In genomic region chr9:51979301-51979700, GRCm38 (mm10) we compare ENCODE assay signal across 21 mouse cellular contexts. TPM values are rescaled to one million over a fixed set of nuclear protein-coding genes. Genes with fewer than 3 reads are reported as not detected.
DNase-seq lines count a peak whose midpoint lies in the region; ATAC-seq and TF ChIP-seq lines count a peak whose summit lies in the region.
"Had no signal": no experiment of that assay in that cellular context is flagged by ENCODE, and none has a peak within 500 bp of the region (broad histone marks: within the 10 kb centered on the region; RNA-seq: fewer than 3 reads in every experiment).

No protein-coding gene starts in this region.

- WGBS in heart, embryonic 10.5 days, result 90% methylated on average over 6 of the region's 6 CpGs
- 92% methylated on average over 6 of the region's 6 CpGs for WGBS in stomach, postnatal 0 days

- H3K36me3 ChIP-seq in heart, embryonic 10.5 days, result no peaks in the 10 kb centered on the region
- no peaks in the 10 kb centered on the region for H3K36me3 ChIP-seq in E14TG2a.4 (ENCODE audit: insufficient read depth, low read length)
- H3K36me3 ChIP-seq in stomach, postnatal 0 days (ENCODE audit: control insufficient read depth, insufficient read depth, low read length), result no peaks in the 10 kb centered on the region
- H3K36me3 ChIP-seq: G1E had no signal

- no peak overlapping the region for H3K9ac ChIP-seq in stomach, postnatal 0 days (ENCODE audit: low read length)

- no peak overlapping the region for H3K4me2 ChIP-seq in stomach, postnatal 0 days (replicated peaks; ENCODE audit: low read depth)

- DNase-seq in heart, embryonic 10.5 days (ENCODE audit: low spot score), result peak; percentile 71
- no peak for DNase-seq in heart, adult 11 months
- DNase-seq in fibroblast of lung, adult 2 months (ENCODE audit: low read depth), result peak; percentile 63
- peak; percentile 9 for DNase-seq in stomach, postnatal 0 days (ENCODE audit: low spot score)
- DNase-seq in cerebellum, postnatal 36 days, result no peak
- no peak for DNase-seq in testis, postnatal 10 days (ENCODE audit: low spot score)
- DNase-seq: adrenal gland, adult 2 months; adrenal gland, adult 8-10 months; adrenal gland, postnatal 10 days; adrenal gland, postnatal 14 days; adrenal gland, postnatal 25 days; adrenal gland, postnatal 36 days; cerebellum, adult 11 months; cerebellum, adult 11-12 months; cerebellum, adult 18-20 months had no signal

- ATAC-seq in stomach, postnatal 0 days (ENCODE audit: low FRiP score, low TSS enrichment), result no peak
- no peak for ATAC-seq in granulocyte monocyte progenitor cell, adult 5-6 weeks (replicated peaks; ENCODE audit: poor library complexity, severe bottlenecking)
- ATAC-seq: activated CD4-positive, CD25-positive, alpha-beta regulatory T cell, adult 4 months; Patski had no signal

- peaks cover 6% of the 10 kb centered on the region; the same call in 1 of the 2 replicates for H3K4me1 ChIP-seq in heart, embryonic 10.5 days
- peaks cover 15% of the 10 kb centered on the region for H3K4me1 ChIP-seq in E14TG2a.4 (replicated peaks; ENCODE audit: low read depth, low read length)
- no peaks in the 10 kb centered on the region for H3K4me1 ChIP-seq in stomach, postnatal 0 days (replicated peaks; ENCODE audit: control insufficient read depth, insufficient read depth)

- H3K27me3 ChIP-seq in heart, embryonic 10.5 days (ENCODE audit: insufficient read depth, poor library complexity, severe bottlenecking), result no peaks in the 10 kb centered on the region
- peaks cover 4% of the 10 kb centered on the region; the same call in 1 of the 2 replicates for H3K27me3 ChIP-seq in E14TG2a.4 (ENCODE audit: insufficient read depth, low read length)
- no peaks in the 10 kb centered on the region for H3K27me3 ChIP-seq in stomach, postnatal 0 days (ENCODE audit: control insufficient read depth, insufficient read depth, low read length)
- H3K27me3 ChIP-seq: CH12.LX, Patski had no signal

- no peaks in the 10 kb centered on the region for H3K9me3 ChIP-seq in heart, embryonic 10.5 days
- no peaks in the 10 kb centered on the region for H3K9me3 ChIP-seq in E14TG2a.4 (ENCODE audit: low read length)
- no peaks in the 10 kb centered on the region for H3K9me3 ChIP-seq in stomach, postnatal 0 days (ENCODE audit: control insufficient read depth, low read length)
- H3K9me3 ChIP-seq: G1E had no signal

- H3K4me3 ChIP-seq in heart, embryonic 10.5 days, result no peak overlapping the region
- H3K4me3 ChIP-seq in E14TG2a.4 (replicated peaks; ENCODE audit: low read length), result peak overlapping the region; percentile 29; the same call in 1 of the 2 replicates
- no peak overlapping the region for H3K4me3 ChIP-seq in stomach, postnatal 0 days (ENCODE audit: low read depth, low read length)

- H3K27ac ChIP-seq in heart, embryonic 10.5 days, result no peak overlapping the region
- no peak overlapping the region for H3K27ac ChIP-seq in stomach, postnatal 0 days (replicated peaks)

- no peak for TF ChIP-seq EP300 in stomach, postnatal 0 days (optimal IDR thresholded peaks at IDR 0.05)

- no peak for TF ChIP-seq CTCF in E14TG2a.4 (conservative IDR thresholded peaks at IDR 0.05; ENCODE audit: low read length)
- no peak for TF ChIP-seq CTCF in stomach, postnatal 0 days (IDR thresholded peaks at IDR 0.05; ENCODE audit: low read depth)

RNA-seq across cellular contexts. Expression of gene Fdx1, which starts 15.9 kb away (rescaled TPM):
- polyA plus RNA-seq in heart, embryonic 10.5 days (2016; fragmentation: Nextera tagmentation; extraction: Ambion mirVana), result 70.3 and 96.3 TPM in 2 replicates
- 143 TPM in 2 replicates for polyA plus RNA-seq in stomach, postnatal 0 days (2015; fragmentation: Nextera tagmentation; extraction: Ambion mirVana)
- 17.2 and 25.1 TPM in 2 replicates for total RNA-seq in granulocyte monocyte progenitor cell, adult 5-6 weeks (2014; fragmentation: Nextera tagmentation)
- 10.9 and 11.7 TPM in 2 replicates for total RNA-seq in granulocyte monocyte progenitor cell, adult 5-6 weeks (2017)

Comparison
In these comparisons a context has a peak if more than half of its experiments do, and no peak if none do; other contexts are left out.
1. DNase-seq: peak in heart, embryonic 10.5 days (single experiment), fibroblast of lung, adult 2 months (single experiment) and stomach, postnatal 0 days (single experiment); none in heart, adult 11 months (single experiment), cerebellum, postnatal 36 days (0 of 2) and testis, postnatal 10 days (single experiment).